Mouse (Mus musculus): Measurements from ENCODE around the gene 2610507B11Rik. TPM values are rescaled to one million over a fixed set of nuclear protein-coding genes. Genes with fewer than 3 reads are reported as not detected.

The 2610507B11Rik gene
- polyA plus RNA-seq, 1 experiment = 103 TPM

DNA sequence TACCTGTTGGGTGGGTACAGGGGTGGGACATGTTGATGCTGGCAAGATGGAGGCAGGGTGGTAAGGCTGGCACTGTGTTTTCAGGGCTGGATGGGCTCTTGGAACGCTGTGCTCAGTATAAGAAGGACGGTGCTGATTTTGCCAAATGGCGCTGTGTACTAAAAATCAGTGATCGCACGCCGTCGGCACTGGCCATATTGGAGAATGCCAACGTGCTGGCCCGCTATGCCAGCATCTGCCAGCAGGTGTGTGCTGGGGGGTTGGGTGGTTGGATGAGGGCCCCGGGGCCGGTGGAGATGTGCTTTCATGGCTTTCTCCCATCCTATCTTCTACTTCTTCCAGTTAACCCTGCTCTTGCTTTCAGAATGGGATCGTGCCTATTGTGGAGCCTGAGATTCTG, 63.4 kb downstream of the 2610507B11Rik start:
- H3K4me1 ChIP-seq (ENCODE audit: control insufficient read depth, insufficient read depth, low read length) = peaks cover 12% of the 10 kb centered on the region; the same call in 1 of the 2 replicates
- WGBS = 95% methylated on average over 12 of the region's 12 CpGs
- H3K27me3 ChIP-seq (replicated peaks; ENCODE audit: control insufficient read depth, insufficient read depth, low read length) = no peaks in the 10 kb centered on the region
- no peak for DNase-seq
- no peak overlapping the region for H3K27ac ChIP-seq (ENCODE audit: insufficient read depth, low read depth, low read length)
- H3K4me3 ChIP-seq (ENCODE audit: insufficient read depth, low read depth, low read length) = no peak overlapping the region
- TF ChIP-seq POLR2A (IDR thresholded peaks at IDR 0.05; ENCODE audit: low read depth, low read length) (no peak), CTCF (conservative IDR thresholded peaks at IDR 0.05; ENCODE audit: insufficient read depth, insufficient read length, low read depth, low read length) (no peak)
- H3K36me3 ChIP-seq (ENCODE audit: control insufficient read depth, insufficient read depth, low read length) = no peaks in the 10 kb centered on the region

DNA sequence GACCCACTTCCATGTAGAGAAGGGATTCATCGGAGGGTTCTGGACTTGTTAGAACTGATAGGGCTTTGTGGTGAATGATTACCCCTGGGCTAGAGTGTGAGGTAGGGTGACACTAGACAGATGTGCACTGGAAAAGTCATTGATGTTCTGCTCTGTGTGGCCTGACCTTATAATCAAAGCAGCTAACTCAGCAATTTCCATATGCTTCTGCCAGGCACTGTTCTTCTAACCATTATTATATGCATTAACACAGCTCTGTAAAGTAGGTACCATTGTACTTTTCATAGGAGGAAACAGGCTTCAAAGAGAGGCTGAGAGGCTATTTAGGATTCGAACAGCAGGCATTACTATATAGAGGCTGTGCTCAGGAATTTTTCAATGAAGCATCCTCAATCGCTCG, 65.7 kb downstream of the 2610507B11Rik start:
- WGBS = 91% methylated on average over 4 of the region's 4 CpGs
- DNase-seq = no peak
- TF ChIP-seq POLR2A (IDR thresholded peaks at IDR 0.05; ENCODE audit: low read depth, low read length) = no peak
- no peak for TF ChIP-seq CTCF (conservative IDR thresholded peaks at IDR 0.05; ENCODE audit: insufficient read depth, insufficient read length, low read depth, low read length)
- Histone ChIP-seq H3K4me1 (ENCODE audit: control insufficient read depth, insufficient read depth, low read length) (peaks cover 12% of the 10 kb centered on the region; the same call in 1 of the 2 replicates), H3K27ac (ENCODE audit: insufficient read depth, low read depth, low read length) (no peak overlapping the region), H3K4me3 (ENCODE audit: insufficient read depth, low read depth, low read length) (no peak overlapping the region), H3K36me3 (ENCODE audit: control insufficient read depth, insufficient read depth, low read length) (no peaks in the 10 kb centered on the region), H3K27me3 (replicated peaks; ENCODE audit: control insufficient read depth, insufficient read depth, low read length) (no peaks in the 10 kb centered on the region)

DNA sequence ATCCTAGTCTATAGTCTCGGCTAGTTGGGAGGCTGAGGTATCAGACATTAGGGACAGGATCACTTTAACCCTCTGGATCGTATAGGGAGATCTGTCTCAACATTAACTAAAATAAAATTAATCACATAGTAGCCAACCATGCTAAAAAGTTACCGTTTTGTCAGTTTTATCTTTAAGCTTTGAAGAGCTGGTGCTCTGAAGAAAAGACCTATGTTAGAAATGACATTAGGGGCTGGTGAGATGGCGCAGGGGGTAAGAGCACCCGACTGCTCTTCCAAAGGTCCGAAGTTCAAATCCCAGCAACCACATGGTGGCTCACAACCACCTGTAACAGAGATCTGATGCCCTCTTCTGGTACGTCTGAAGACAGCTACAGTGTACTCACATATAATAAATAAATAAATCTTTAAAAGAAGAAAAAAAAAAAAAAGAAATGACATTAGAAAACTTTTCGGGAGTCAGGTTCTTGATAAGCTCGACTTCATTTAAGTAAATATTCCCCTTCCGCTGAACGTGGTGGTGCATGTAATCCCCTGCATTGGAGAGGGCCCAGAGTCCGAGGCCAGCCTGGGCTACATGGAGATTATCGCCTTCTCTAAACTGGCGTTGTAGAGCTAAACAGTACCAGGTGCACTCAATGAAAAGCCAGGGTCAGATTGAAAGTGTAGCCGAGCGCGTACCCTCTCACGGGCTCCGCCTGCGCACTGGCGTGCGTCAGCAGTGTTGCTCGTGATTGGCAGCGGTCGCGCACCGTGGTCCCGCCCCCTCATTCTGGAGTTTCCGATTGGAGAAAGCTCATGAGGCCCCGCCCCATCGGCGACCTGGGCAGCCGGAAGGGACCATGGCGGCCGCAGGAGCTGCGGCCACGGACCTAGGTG, 66.3 kb downstream of the 2610507B11Rik start, which contains the start of gene Pigs:
Gene Pigs (plus strand): TSS at position 782 of the 878 bp plus-strand sequence.
- Histone ChIP-seq H3K36me3 (ENCODE audit: control insufficient read depth, insufficient read depth, low read length) (no peaks in the 10 kb centered on the region), H3K27me3 (replicated peaks; ENCODE audit: control insufficient read depth, insufficient read depth, low read length) (no peaks in the 10 kb centered on the region), H3K4me3 (ENCODE audit: insufficient read depth, low read depth, low read length) (peak within 1 kb of the TSS; percentile 83), H3K27ac (ENCODE audit: insufficient read depth, low read depth, low read length) (peak within 1 kb of the TSS; percentile 34; the same call in 1 of the 2 replicates), H3K4me1 (ENCODE audit: control insufficient read depth, insufficient read depth, low read length) (peaks cover 9% of the 10 kb centered on the region; the same call in 1 of the 2 replicates)
- peak; percentile 99 for DNase-seq
- TF ChIP-seq CTCF (conservative IDR thresholded peaks at IDR 0.05; ENCODE audit: insufficient read depth, insufficient read length, low read depth, low read length) (no peak), POLR2A (IDR thresholded peaks at IDR 0.05; ENCODE audit: low read depth, low read length) (peak; percentile 7)
- 9% methylated on average over 37 of the region's 37 CpGs for WGBS

DNA sequence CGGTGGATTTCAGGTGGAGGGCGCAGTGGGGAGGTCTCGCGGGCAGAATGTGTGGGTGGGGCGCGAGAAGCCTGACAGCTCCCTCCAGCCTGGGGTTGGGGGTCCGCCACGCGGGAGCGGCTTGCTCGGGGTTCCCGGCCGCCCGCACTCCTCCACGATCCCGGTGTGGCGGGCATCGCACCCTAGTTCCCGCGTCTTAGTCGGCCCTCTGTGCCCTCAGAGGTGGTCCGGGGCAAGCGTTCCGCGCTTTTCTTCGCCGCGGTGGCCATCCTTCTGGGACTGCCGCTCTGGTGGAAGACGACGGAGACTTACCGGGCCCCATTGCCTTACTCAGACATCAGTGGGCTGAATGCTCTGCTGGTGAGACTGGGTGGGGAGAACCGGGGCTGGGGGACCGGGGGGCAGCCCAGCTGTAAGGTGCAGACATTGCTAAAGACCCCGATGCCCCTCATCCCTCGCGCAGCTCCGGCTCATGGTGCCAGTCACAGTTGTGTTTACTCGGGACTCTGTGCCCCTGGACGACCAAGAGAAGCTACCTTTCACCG, 67.0 kb downstream of the 2610507B11Rik start:
- DNase-seq = no peak
- no peaks in the 10 kb centered on the region for H3K36me3 ChIP-seq (ENCODE audit: control insufficient read depth, insufficient read depth, low read length)
- no peak overlapping the region for H3K27ac ChIP-seq (ENCODE audit: insufficient read depth, low read depth, low read length)
- H3K4me3 ChIP-seq (ENCODE audit: insufficient read depth, low read depth, low read length) = peak overlapping the region; percentile 83
- 1% methylated on average over 41 of the region's 41 CpGs for WGBS
- no peak for TF ChIP-seq CTCF (conservative IDR thresholded peaks at IDR 0.05; ENCODE audit: insufficient read depth, insufficient read length, low read depth, low read length)
- no peak for TF ChIP-seq POLR2A (IDR thresholded peaks at IDR 0.05; ENCODE audit: low read depth, low read length)
- H3K4me1 ChIP-seq (ENCODE audit: control insufficient read depth, insufficient read depth, low read length) = 0 out of 2 replicates have a peak, but pooled peaks cover 4% of the 10 kb centered on the region
- H3K27me3 ChIP-seq (replicated peaks; ENCODE audit: control insufficient read depth, insufficient read depth, low read length) = no peaks in the 10 kb centered on the region

DNA sequence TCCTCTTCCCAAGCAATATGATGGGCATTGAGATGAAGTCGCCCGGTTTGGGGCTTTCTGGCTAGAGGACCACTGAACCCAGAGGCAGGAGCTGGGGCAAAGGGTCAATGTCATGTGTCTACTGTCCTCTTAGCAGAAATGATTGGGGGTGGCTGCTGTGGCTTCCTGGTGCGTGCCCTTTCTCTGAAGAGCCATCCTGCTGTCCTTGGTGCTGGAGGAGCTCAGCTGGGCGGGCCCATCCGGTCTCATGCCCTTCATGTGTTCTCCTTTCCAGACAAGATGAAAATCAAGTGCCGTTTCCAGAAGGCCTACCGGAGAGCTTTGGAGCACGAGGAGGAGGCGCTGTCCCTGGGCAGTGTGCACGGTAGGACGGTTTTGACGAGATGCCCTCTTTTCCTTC, 71.1 kb downstream of the 2610507B11Rik start:
- WGBS = 83% methylated on average over 12 of the region's 12 CpGs
- DNase-seq = no peak
- TF ChIP-seq POLR2A (IDR thresholded peaks at IDR 0.05; ENCODE audit: low read depth, low read length) (no peak), CTCF (conservative IDR thresholded peaks at IDR 0.05; ENCODE audit: insufficient read depth, insufficient read length, low read depth, low read length) (no peak)
- Histone ChIP-seq H3K4me1 (ENCODE audit: control insufficient read depth, insufficient read depth, low read length) (0 out of 2 replicates have a peak, but pooled peaks cover 4% of the 10 kb centered on the region), H3K4me3 (ENCODE audit: insufficient read depth, low read depth, low read length) (no peak overlapping the region), H3K36me3 (ENCODE audit: control insufficient read depth, insufficient read depth, low read length) (no peaks in the 10 kb centered on the region), H3K27me3 (replicated peaks; ENCODE audit: control insufficient read depth, insufficient read depth, low read length) (no peaks in the 10 kb centered on the region), H3K27ac (ENCODE audit: insufficient read depth, low read depth, low read length) (no peak overlapping the region)

DNA sequence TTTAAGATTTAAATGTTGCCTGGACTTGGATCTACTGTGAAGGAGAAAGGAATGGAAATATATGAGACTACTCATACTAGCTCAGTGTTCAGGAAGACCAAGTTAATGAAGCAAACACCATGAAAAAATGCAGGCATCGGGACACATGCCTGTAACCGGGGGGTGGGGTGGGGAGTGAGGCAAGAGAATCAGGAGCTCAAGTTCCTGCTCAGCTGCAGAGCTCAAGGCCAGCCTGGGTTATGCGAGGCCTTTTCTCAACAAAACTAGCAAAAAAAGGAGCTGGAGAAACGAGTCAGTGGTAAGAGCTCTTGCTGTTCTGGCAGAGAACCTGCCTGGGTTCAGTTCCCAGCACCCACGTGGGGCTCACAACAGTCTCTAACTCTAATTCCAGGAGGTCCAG, 72.4 kb downstream of the 2610507B11Rik start:
- no peaks in the 10 kb centered on the region for H3K27me3 ChIP-seq (replicated peaks; ENCODE audit: control insufficient read depth, insufficient read depth, low read length)
- H3K36me3 ChIP-seq (ENCODE audit: control insufficient read depth, insufficient read depth, low read length) = no peaks in the 10 kb centered on the region
- H3K4me1 ChIP-seq (ENCODE audit: control insufficient read depth, insufficient read depth, low read length) = 0 out of 2 replicates have a peak, but pooled peaks cover 2% of the 10 kb centered on the region
- WGBS = 74% methylated on average over 5 of the region's 5 CpGs
- H3K27ac ChIP-seq (ENCODE audit: insufficient read depth, low read depth, low read length) = no peak overlapping the region
- TF ChIP-seq POLR2A (IDR thresholded peaks at IDR 0.05; ENCODE audit: low read depth, low read length) (no peak), CTCF (conservative IDR thresholded peaks at IDR 0.05; ENCODE audit: insufficient read depth, insufficient read length, low read depth, low read length) (no peak)
- H3K4me3 ChIP-seq (ENCODE audit: insufficient read depth, low read depth, low read length) = no peak overlapping the region
- DNase-seq = no peak

DNA sequence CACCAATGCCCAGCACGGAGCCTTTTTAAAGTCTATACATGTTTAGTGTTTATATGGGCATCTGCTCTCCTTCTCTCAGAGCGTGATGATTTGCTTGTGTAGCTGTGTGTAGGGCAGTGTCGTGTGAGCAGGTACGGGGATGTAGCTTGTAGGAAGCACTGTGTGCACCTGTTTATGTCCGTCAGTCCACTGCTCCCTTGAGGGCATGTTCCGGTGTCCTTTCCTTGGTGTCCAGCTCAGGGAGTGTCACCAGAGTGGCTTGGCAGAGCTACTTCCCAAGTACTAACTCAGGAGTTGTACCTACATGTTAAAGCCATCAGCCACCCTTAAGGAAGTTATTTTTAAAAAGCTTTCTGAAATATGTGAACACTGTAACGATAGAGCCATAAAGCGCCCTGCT, 75.5 kb downstream of the 2610507B11Rik start:
- TF ChIP-seq CTCF (conservative IDR thresholded peaks at IDR 0.05; ENCODE audit: insufficient read depth, insufficient read length, low read depth, low read length) = no peak
- TF ChIP-seq POLR2A (IDR thresholded peaks at IDR 0.05; ENCODE audit: low read depth, low read length) = no peak
- no peaks in the 10 kb centered on the region for H3K36me3 ChIP-seq (ENCODE audit: control insufficient read depth, insufficient read depth, low read length)
- no peak overlapping the region for H3K4me3 ChIP-seq (ENCODE audit: insufficient read depth, low read depth, low read length)
- H3K4me1 ChIP-seq (ENCODE audit: control insufficient read depth, insufficient read depth, low read length) = no peaks in the 10 kb centered on the region
- H3K27ac ChIP-seq (ENCODE audit: insufficient read depth, low read depth, low read length) = no peak overlapping the region
- H3K27me3 ChIP-seq (replicated peaks; ENCODE audit: control insufficient read depth, insufficient read depth, low read length) = no peaks in the 10 kb centered on the region
- no peak for DNase-seq
- WGBS = 97% methylated on average over 8 of the region's 8 CpGs

Other genes starting within 250 kb of the 2610507B11Rik start
- gene Dhrs13, start 229.5 kb upstream of the 2610507B11Rik start, polyA plus RNA-seq (2012; rRNA removed) = 7.1 and 9.3 TPM in 2 replicates
- 95.0 and 96.9 TPM in 2 replicates for gene Flot2, start 223.8 kb upstream of the 2610507B11Rik start, polyA plus RNA-seq (2012; rRNA removed)
- gene Eral1, start 181.4 kb upstream of the 2610507B11Rik start, polyA plus RNA-seq (2012; rRNA removed) = 39.1 and 41.6 TPM in 2 replicates
- 13.4 and 14.7 TPM in 2 replicates for gene Fam222b, start 167.1 kb upstream of the 2610507B11Rik start, polyA plus RNA-seq (2012; rRNA removed)
- 108 and 126 TPM in 2 replicates for gene Traf4, start 96.2 kb upstream of the 2610507B11Rik start, polyA plus RNA-seq (2012; rRNA removed)
- gene Nek8, start 85.1 kb upstream of the 2610507B11Rik start, polyA plus RNA-seq (2012; rRNA removed) = 18.3 and 24.6 TPM in 2 replicates
- 78.2 and 144 TPM in 2 replicates for gene Tlcd1, start 85.0 kb upstream of the 2610507B11Rik start, polyA plus RNA-seq (2012; rRNA removed)
- gene Rpl23a, start 78.2 kb upstream of the 2610507B11Rik start, polyA plus RNA-seq (2012; rRNA removed) = 153 and 278 TPM in 2 replicates
- gene Rab34, start 73.3 kb upstream of the 2610507B11Rik start, polyA plus RNA-seq (2012; rRNA removed) = 78.1 and 92.4 TPM in 2 replicates
- 1.2 and 1.8 TPM in 2 replicates for gene Proca1, start 68.4 kb upstream of the 2610507B11Rik start, polyA plus RNA-seq (2012; rRNA removed)
- 127 and 129 TPM in 2 replicates for gene Sdf2, start 16.0 kb upstream of the 2610507B11Rik start, polyA plus RNA-seq (2012; rRNA removed)
- 17.8 and 20.7 TPM in 2 replicates for gene Supt6, start 15.8 kb upstream of the 2610507B11Rik start, polyA plus RNA-seq (2012; rRNA removed)
- gene BC030499, start 29.1 kb downstream of the 2610507B11Rik start, polyA plus RNA-seq (2012; rRNA removed) = 0.15 and 0.19 TPM in 2 replicates
- 13.2 and 15.0 TPM in 2 replicates for gene Spag5, start 39.8 kb downstream of the 2610507B11Rik start, polyA plus RNA-seq (2012; rRNA removed)
- gene Aldoc, start 61.2 kb downstream of the 2610507B11Rik start, polyA plus RNA-seq (2012; rRNA removed) = 36.2 and 43.5 TPM in 2 replicates
- gene Pigs, start 66.7 kb downstream of the 2610507B11Rik start, polyA plus RNA-seq (2012; rRNA removed) = 69.1 and 79.1 TPM in 2 replicates
- gene Unc119, start 81.7 kb downstream of the 2610507B11Rik start, polyA plus RNA-seq (2012; rRNA removed) = 20.3 and 20.8 TPM in 2 replicates
- 0.03 and 0.05 TPM in 2 replicates for gene Foxn1, start 124.8 kb downstream of the 2610507B11Rik start, polyA plus RNA-seq (2012; rRNA removed)
- gene Slc13a2, start 160.5 kb downstream of the 2610507B11Rik start, polyA plus RNA-seq (2012; rRNA removed) = 91.0 and 105 TPM in 2 replicates
- 93.2 and 115 TPM in 2 replicates for gene Slc46a1, start 203.9 kb downstream of the 2610507B11Rik start, polyA plus RNA-seq (2012; rRNA removed)
- gene Sarm1, start 236.0 kb downstream of the 2610507B11Rik start, polyA plus RNA-seq (2012; rRNA removed) = 0.35 and 0.38 TPM in 2 replicates
- 3.3 and 3.6 TPM in 2 replicates for gene Vtn, start 237.3 kb downstream of the 2610507B11Rik start, polyA plus RNA-seq (2012; rRNA removed)
- not detected in 2 replicates for gene Sebox, start 241.7 kb downstream of the 2610507B11Rik start, polyA plus RNA-seq (2012; rRNA removed)

All from kidney, adult 2 months (tissue).